Mouse (Mus musculus) neural tube, embryonic 13.5 days (tissue): ENCODE measurements around the gene Erg. TPM values are rescaled to one million over a fixed set of nuclear protein-coding genes. Genes with fewer than 3 reads are reported as not detected.

Experiments used
- ATAC-seq: fragments of 200-750 bp; cut with Nextera tagmentation; 2 replicates; pipeline ENCODE4 v1.8.0; 2017; ENCODE audit warnings: low read depth, mild to moderate bottlenecking, moderate TSS enrichment, moderate library complexity
- H3K27ac ChIP-seq: fragments of 300-500 bp; sonication (generic); replicated peaks from 2 replicates; pipeline ENCODE4 v1.5.1; 2015; ENCODE audit warnings: moderate library complexity, mild to moderate bottlenecking, inconsistent platforms
- H3K27me3 ChIP-seq: fragments of 300-500 bp; sonication (generic); 2 replicates; pipeline ENCODE4 v1.6.1; 2015; ENCODE audit warnings: mild to moderate bottlenecking, inconsistent platforms
- H3K36me3 ChIP-seq: fragments of 300-500 bp; sonication (generic); 2 replicates; pipeline ENCODE4 v1.6.1; 2015; ENCODE audit warnings: mild to moderate bottlenecking, inconsistent platforms
- H3K4me1 ChIP-seq: fragments of 300-500 bp; sonication (generic); replicated peaks from 2 replicates; pipeline ENCODE4 v1.6.1; 2015; ENCODE audit warnings: inconsistent platforms
- H3K4me2 ChIP-seq: fragments of 300-500 bp; sonication (generic); 2 replicates; pipeline ENCODE4 v1.6.1; 2015; ENCODE audit warnings: inconsistent platforms, mild to moderate bottlenecking, moderate library complexity
- H3K4me3 ChIP-seq: fragments of 300-500 bp; sonication (generic); 2 replicates; pipeline ENCODE4 v1.5.1; 2015; ENCODE audit warnings: mild to moderate bottlenecking, inconsistent platforms
- H3K9ac ChIP-seq: fragments of 300-500 bp; sonication (generic); 2 replicates; pipeline ENCODE4 v1.6.1; 2015; ENCODE audit warnings: moderate library complexity, mild to moderate bottlenecking, inconsistent platforms
- H3K9me3 ChIP-seq: fragments of 300-500 bp; sonication (generic); 2 replicates; pipeline ENCODE4 v1.6.1; 2016; ENCODE audit warnings: inconsistent platforms
- WGBS: fragments of 180-500 bp; shearing (Covaris S2); methylation state at CpG from one replicate; pipeline ENCODE4 v1.1.7; 2015; 5-methylcytosine and 5-hydroxymethylcytosine counted together
- polyA plus RNA-seq: library from polyadenylated mRNA; unstranded; fragments of >200 nt; fragmentation: Nextera tagmentation; extraction: Ambion mirVana; gene quantifications from 2 replicates; pipeline ENCODE4 v1.2.1, GENCODE M21; 2015

Gene Erg
- polyA plus RNA-seq, 1 experiment from 2014 or later = 3.3 TPM

GRCm38 (mm10) chr16:95349344-95349743, 237.0 kb downstream of the Erg start:
- 89% methylated on average over 6 of the region's 6 CpGs for WGBS
- H3K9me3 ChIP-seq = no peaks in the 10 kb centered on the region
- ATAC-seq = no peak

GRCm38 (mm10) chr16:95348555-95348954, 237.8 kb downstream of the Erg start:
- Histone ChIP-seq H3K4me3 (no peak overlapping the region), H3K4me2 (no peak overlapping the region), H3K27me3 (no peaks in the 10 kb centered on the region), H3K4me1 (0 out of 2 replicates have a peak, but pooled peaks cover 3% of the 10 kb centered on the region), H3K9ac (no peak overlapping the region), H3K36me3 (no peaks in the 10 kb centered on the region), H3K27ac (no peak overlapping the region), H3K9me3 (no peaks in the 10 kb centered on the region)
- WGBS = 90% methylated on average over 9 of the region's 9 CpGs
- ATAC-seq = no peak

More at GRCm38 (mm10) chr16:95349344-95349743, 237.0 kb downstream of the Erg start:
- no peaks in the 10 kb centered on the region for H3K36me3 ChIP-seq
- no peak overlapping the region for H3K9ac ChIP-seq
- no peak overlapping the region for H3K4me2 ChIP-seq
- H3K4me3 ChIP-seq = no peak overlapping the region
- H3K4me1 ChIP-seq = 0 out of 2 replicates have a peak, but pooled peaks cover 3% of the 10 kb centered on the region
- no peaks in the 10 kb centered on the region for H3K27me3 ChIP-seq
- H3K27ac ChIP-seq = no peak overlapping the region

- 27% methylated on average over 3 of the region's 3 CpGs for WGBS
- Histone ChIP-seq H3K27ac (no peak overlapping the region), H3K9me3 (no peaks in the 10 kb centered on the region), H3K27me3 (peaks cover 2% of the 10 kb centered on the region; the same call in 1 of the 2 replicates), H3K4me3 (no peak overlapping the region), H3K36me3 (no peaks in the 10 kb centered on the region), H3K4me2 (no peak overlapping the region), H3K9ac (no peak overlapping the region), H3K4me1 (0 out of 2 replicates have a peak, but pooled peaks cover 3% of the 10 kb centered on the region)
- 0 out of 2 replicates have a peak, but pooled peaks have one; percentile 36 for ATAC-seq
Observed at GRCm38 (mm10) chr16:95347202-95347601, 239.2 kb downstream of the Erg start.

GRCm38 (mm10) chr16:95345882-95346281, 240.5 kb downstream of the Erg start:
- Histone ChIP-seq H3K4me3 (no peak overlapping the region), H3K9ac (no peak overlapping the region), H3K4me2 (no peak overlapping the region), H3K36me3 (no peaks in the 10 kb centered on the region), H3K9me3 (no peaks in the 10 kb centered on the region), H3K27me3 (peaks cover 2% of the 10 kb centered on the region; the same call in 1 of the 2 replicates), H3K4me1 (peaks cover 8% of the 10 kb centered on the region; the same call in 1 of the 2 replicates), H3K27ac (no peak overlapping the region)
- WGBS = 2% methylated on average over 7 of the region's 7 CpGs
- no peak for ATAC-seq

- H3K4me2 ChIP-seq = no peak overlapping the region
- ATAC-seq = no peak
- H3K9me3 ChIP-seq = no peaks in the 10 kb centered on the region
- H3K9ac ChIP-seq = no peak overlapping the region
- no peak overlapping the region for H3K4me3 ChIP-seq
- peaks cover 2% of the 10 kb centered on the region; the same call in 1 of the 2 replicates for H3K27me3 ChIP-seq
- no peak overlapping the region for H3K27ac ChIP-seq
- H3K36me3 ChIP-seq = no peaks in the 10 kb centered on the region
- 73% methylated on average over 10 of the region's 10 CpGs for whole genome bisulfite sequencing
- peaks cover 12% of the 10 kb centered on the region; the same call in 1 of the 2 replicates for H3K4me1 ChIP-seq
Observed at GRCm38 (mm10) chr16:95344961-95345360, 241.4 kb downstream of the Erg start.

DNA sequence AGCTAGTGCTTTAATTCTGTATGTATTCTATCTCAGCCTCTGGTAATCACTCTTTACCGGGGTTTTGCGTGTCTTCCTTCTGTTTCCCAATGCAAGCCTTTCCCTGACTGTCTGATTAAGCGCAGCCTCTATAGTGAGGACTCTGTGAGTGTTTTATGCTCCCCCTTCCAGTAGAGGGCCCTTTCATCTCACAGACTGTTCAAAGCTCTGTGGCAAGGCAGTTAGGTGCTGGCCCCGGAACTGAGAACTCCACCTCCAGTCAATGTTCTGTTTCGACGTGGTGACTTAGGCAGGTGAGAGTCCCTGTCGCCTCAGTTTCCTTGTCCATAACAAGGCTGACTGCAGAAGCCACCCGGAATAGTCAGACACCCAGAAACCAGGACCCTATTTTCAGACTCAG, 244.4 kb downstream of the Erg start:
- Histone ChIP-seq H3K27ac (no peak overlapping the region), H3K36me3 (no peaks in the 10 kb centered on the region), H3K4me3 (no peak overlapping the region), H3K4me2 (no peak overlapping the region), H3K9me3 (no peaks in the 10 kb centered on the region), H3K27me3 (peaks cover 2% of the 10 kb centered on the region; the same call in 1 of the 2 replicates), H3K9ac (no peak overlapping the region), H3K4me1 (peaks cover 12% of the 10 kb centered on the region; the same call in 1 of the 2 replicates)
- ATAC-seq = no peak
- WGBS = 75% methylated on average over 8 of the region's 8 CpGs

DNA sequence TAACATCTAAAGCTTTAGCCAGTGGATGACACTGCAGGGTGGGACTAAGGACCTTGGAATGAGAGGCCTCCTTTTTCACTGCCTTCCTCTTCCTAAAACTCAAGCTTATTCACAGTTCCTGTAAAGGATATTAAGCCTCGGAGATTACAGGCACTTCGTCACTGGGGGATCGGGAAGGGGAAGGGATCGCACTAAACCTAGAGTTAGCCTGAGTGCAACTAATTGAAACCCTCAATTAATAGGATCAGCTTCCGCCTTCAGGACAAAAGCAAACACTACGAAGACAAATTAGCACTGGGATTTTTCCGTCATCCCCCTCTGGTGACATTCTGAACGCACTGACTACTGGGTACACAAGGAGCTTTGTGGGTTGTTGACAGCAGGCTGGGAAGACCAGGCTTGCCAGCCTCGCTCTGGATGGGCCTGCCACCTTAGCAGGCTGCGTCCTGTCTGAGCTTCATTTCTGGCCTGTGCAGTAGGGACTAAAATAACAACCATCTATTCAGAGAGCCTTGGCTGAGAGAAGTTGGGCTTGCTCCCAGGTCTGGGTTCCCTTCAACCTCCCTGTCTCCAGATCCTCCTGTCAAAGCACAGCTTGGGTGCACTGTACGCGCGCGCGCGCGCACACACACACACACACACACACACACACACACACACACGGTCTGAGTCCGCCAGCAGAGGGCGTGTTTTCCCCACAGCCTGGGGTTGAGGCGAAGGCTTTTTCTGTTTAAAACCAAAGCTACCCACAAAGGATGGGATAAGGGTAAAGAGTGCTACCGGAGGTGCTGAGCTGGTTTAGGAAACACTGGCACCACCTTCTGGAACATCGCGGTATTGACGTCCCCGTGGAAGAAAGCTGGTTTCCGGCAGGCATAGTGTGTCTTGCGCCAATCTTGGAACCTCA, 245.3 kb downstream of the Erg start:
- ATAC-seq = peak; percentile 82
- Histone ChIP-seq H3K27me3 (peaks cover 2% of the 10 kb centered on the region; the same call in 1 of the 2 replicates), H3K36me3 (no peaks in the 10 kb centered on the region), H3K4me2 (peak overlapping the region; percentile 33), H3K9ac (peak overlapping the region; percentile 43; the same call in 1 of the 2 replicates), H3K27ac (0 out of 2 replicates have a peak overlapping the region, but pooled peaks have one; percentile 18), H3K4me1 (peaks cover 11% of the 10 kb centered on the region; the same call in 1 of the 2 replicates), H3K9me3 (no peaks in the 10 kb centered on the region), H3K4me3 (no peak overlapping the region)
- WGBS = 33% methylated on average over 28 of the region's 28 CpGs

- Histone ChIP-seq H3K4me2 (no peak overlapping the region), H3K27me3 (no peaks in the 10 kb centered on the region), H3K36me3 (no peaks in the 10 kb centered on the region), H3K9me3 (no peaks in the 10 kb centered on the region), H3K9ac (no peak overlapping the region), H3K4me1 (no peaks in the 10 kb centered on the region), H3K4me3 (no peak overlapping the region), H3K27ac (no peak overlapping the region)
- ATAC-seq = no peak
- WGBS = 84% methylated on average over 5 of the region's 5 CpGs
Observed at GRCm38 (mm10) chr16:95332159-95332558, 254.2 kb downstream of the Erg start.

- whole genome bisulfite sequencing = 72% methylated on average over 9 of the region's 9 CpGs
- no peak for ATAC-seq
- Histone ChIP-seq H3K4me3 (no peak overlapping the region), H3K9me3 (no peaks in the 10 kb centered on the region), H3K9ac (no peak overlapping the region), H3K27ac (no peak overlapping the region), H3K4me2 (no peak overlapping the region), H3K4me1 (no peaks in the 10 kb centered on the region), H3K27me3 (no peaks in the 10 kb centered on the region), H3K36me3 (no peaks in the 10 kb centered on the region)
Observed at GRCm38 (mm10) chr16:95321945-95322625, 264.3 kb downstream of the Erg start.

Other genes starting within 250 kb of the Erg start
- 23.9 and 28.7 TPM in 2 replicates for gene Ets2, start 115.5 kb upstream of the Erg start, polyA plus RNA-seq